Mouse (Mus musculus): Measurements from ENCODE around the gene Creb3l1. TPM values are rescaled to one million over a fixed set of nuclear protein-coding genes. Genes with fewer than 3 reads are reported as not detected.
A peak's percentile ranks its signal among the peaks of the same experiment; 100 is the strongest.

Creb3l1 gene
- polyA plus RNA-seq, 1 experiment from 2014 or later = 2.7 TPM

GRCm38 (mm10) chr2:91934016-91934415 is 90.3 kb downstream of the Creb3l1 start:
- Histone ChIP-seq H3K4me1 (ENCODE audit: control insufficient read depth, insufficient read depth, low read depth, low read length) (peaks cover 18% of the 10 kb centered on the region), H3K4me3 (ENCODE audit: low read length) (no peak overlapping the region), H3K36me3 (ENCODE audit: control insufficient read depth, insufficient read depth, low read length) (peaks cover 17% of the 10 kb centered on the region), H3K9ac (ENCODE audit: low read depth, low read length) (no peak overlapping the region), H3K27me3 (replicated peaks; ENCODE audit: control insufficient read depth, insufficient read depth, low read length) (no peaks in the 10 kb centered on the region), H3K9me3 (ENCODE audit: control insufficient read depth, low read length) (no peaks in the 10 kb centered on the region), H3K27ac (ENCODE audit: low read depth, low read length) (no peak overlapping the region), H3K4me2 (ENCODE audit: low read length) (no peak overlapping the region)
- WGBS = 51% methylated on average over 8 of the region's 8 CpGs
- ATAC-seq = no peak

- peaks cover 18% of the 10 kb centered on the region for H3K4me1 ChIP-seq (ENCODE audit: control insufficient read depth, insufficient read depth, low read depth, low read length)
- peaks cover 13% of the 10 kb centered on the region for H3K36me3 ChIP-seq (ENCODE audit: control insufficient read depth, insufficient read depth, low read length)
- H3K27ac ChIP-seq (ENCODE audit: low read depth, low read length) = peak overlapping the region; percentile 2; the same call in 1 of the 2 replicates
- no peaks in the 10 kb centered on the region for H3K9me3 ChIP-seq (ENCODE audit: control insufficient read depth, low read length)
- no peak overlapping the region for H3K4me2 ChIP-seq (ENCODE audit: low read length)
- 44% methylated on average over 9 of the region's 9 CpGs for WGBS
- H3K27me3 ChIP-seq (replicated peaks; ENCODE audit: control insufficient read depth, insufficient read depth, low read length) = 0 out of 2 replicates have a peak, but pooled peaks cover 3% of the 10 kb centered on the region
- ATAC-seq = no peak
- H3K4me3 ChIP-seq (ENCODE audit: low read length) = no peak overlapping the region
- H3K9ac ChIP-seq (ENCODE audit: low read depth, low read length) = no peak overlapping the region
These were observed 90.8 kb downstream of the Creb3l1 start for GRCm38 (mm10) chr2:91933471-91933870.

GRCm38 (mm10) chr2:91932737-91933350 is 91.5 kb downstream of the Creb3l1 start:
- ATAC-seq = no peak
- peaks cover 7% of the 10 kb centered on the region for H3K36me3 ChIP-seq (ENCODE audit: control insufficient read depth, insufficient read depth, low read length)
- H3K27ac ChIP-seq (ENCODE audit: low read depth, low read length) = peak overlapping the region; percentile 2; the same call in 1 of the 2 replicates
- 20% methylated on average over 6 of the region's 6 CpGs for WGBS
- no peak overlapping the region for H3K4me2 ChIP-seq (ENCODE audit: low read length)
- H3K9ac ChIP-seq (ENCODE audit: low read depth, low read length) = no peak overlapping the region
- peaks cover 18% of the 10 kb centered on the region for H3K4me1 ChIP-seq (ENCODE audit: control insufficient read depth, insufficient read depth, low read depth, low read length)
- H3K27me3 ChIP-seq (replicated peaks; ENCODE audit: control insufficient read depth, insufficient read depth, low read length) = 0 out of 2 replicates have a peak, but pooled peaks cover 5% of the 10 kb centered on the region
- no peak overlapping the region for H3K4me3 ChIP-seq (ENCODE audit: low read length)
- no peaks in the 10 kb centered on the region for H3K9me3 ChIP-seq (ENCODE audit: control insufficient read depth, low read length)

Small RNA genes within 50 kb of the gene (microRNA-seq; reads per million reads assigned to microRNA genes)
- not detected for gene Mir6999

Other genes with a start within 250 kb of the Creb3l1 start
- gene Chrm4, start 97.3 kb downstream of the Creb3l1 start, polyA plus RNA-seq (2015; fragmentation: Nextera tagmentation; extraction: Ambion mirVana) = 1.5 TPM in 2 replicates
- gene Mdk, start 92.2 kb downstream of the Creb3l1 start, polyA plus RNA-seq (2015; fragmentation: Nextera tagmentation; extraction: Ambion mirVana) = 160 and 182 TPM in 2 replicates
- gene Gm9821, start 78.8 kb downstream of the Creb3l1 start, polyA plus RNA-seq (2015; fragmentation: Nextera tagmentation; extraction: Ambion mirVana) = 0.16 and 0.29 TPM in 2 replicates
- 32.3 and 37.5 TPM in 2 replicates for gene Dgkz, start 48.6 kb downstream of the Creb3l1 start, polyA plus RNA-seq (2015; fragmentation: Nextera tagmentation; extraction: Ambion mirVana)
- 30.6 and 34.9 TPM in 2 replicates for gene Phf21a, start 68.6 kb upstream of the Creb3l1 start, polyA plus RNA-seq (2015; fragmentation: Nextera tagmentation; extraction: Ambion mirVana)

Data from hindbrain, embryonic 16.5 days (tissue).